Mouse (Mus musculus) liver, embryonic 14.5 days (tissue): ENCODE data around the gene Hao1.

Source experiments
- CTCF ChIP-seq: IDR thresholded peaks from 2 replicates; pipeline ENCODE4 v1.5.1; 2016; ENCODE audit warnings: antibody characterized with exemption, low read depth, control low read depth
- EP300 ChIP-seq: IDR thresholded peaks from 2 replicates; pipeline ENCODE4 v1.6.1; 2016; ENCODE audit warnings: antibody characterized with exemption, low read depth

- TF ChIP-seq EP300: no peak
- no peak for TF ChIP-seq CTCF
Observed at GRCm38 (mm10) chr2:134543501-134543900, 10.7 kb downstream of the Hao1 start.
